Mouse (Mus musculus): ENCODE results near the gene Ruvbl1.

Gene Ruvbl1

DNA sequence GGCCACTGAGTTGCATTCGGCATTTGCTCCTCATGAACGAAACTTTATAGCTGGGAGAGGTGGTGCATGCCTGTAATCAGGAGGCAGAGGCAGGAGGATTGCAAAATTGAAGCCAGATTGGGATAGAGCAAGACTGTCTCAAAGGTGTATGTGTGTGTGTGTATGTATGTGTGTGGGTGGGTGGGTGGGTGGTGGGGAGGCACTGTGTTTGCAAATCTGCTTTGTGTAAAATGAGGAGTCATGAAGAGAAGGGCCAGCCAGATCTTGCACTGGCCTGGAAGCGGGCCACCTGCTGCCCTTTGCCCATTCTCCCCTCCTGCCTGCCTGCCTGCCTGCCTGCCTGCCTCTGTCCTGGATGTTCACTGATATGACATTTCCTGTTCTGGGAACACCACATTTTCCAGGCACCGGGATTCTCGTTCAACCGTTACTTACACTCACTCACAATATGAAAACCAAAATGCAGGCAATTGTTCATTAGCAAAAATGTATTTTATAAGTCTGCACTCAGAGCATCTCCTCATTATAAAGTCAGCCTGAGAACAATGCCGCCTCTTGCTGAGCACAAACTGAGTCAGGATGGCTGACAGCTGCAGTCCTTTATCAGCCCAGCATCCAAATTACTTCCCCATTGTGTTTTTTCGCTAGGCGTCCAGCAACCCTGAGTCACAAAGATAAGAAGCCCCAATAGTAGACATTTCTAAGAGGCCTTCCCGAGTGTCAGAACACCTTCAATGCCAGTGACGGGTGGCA, 79.6 kb downstream of the Ruvbl1 start:
- in situ Hi-C loops (cut with MboI) = no loop called here

DNA sequence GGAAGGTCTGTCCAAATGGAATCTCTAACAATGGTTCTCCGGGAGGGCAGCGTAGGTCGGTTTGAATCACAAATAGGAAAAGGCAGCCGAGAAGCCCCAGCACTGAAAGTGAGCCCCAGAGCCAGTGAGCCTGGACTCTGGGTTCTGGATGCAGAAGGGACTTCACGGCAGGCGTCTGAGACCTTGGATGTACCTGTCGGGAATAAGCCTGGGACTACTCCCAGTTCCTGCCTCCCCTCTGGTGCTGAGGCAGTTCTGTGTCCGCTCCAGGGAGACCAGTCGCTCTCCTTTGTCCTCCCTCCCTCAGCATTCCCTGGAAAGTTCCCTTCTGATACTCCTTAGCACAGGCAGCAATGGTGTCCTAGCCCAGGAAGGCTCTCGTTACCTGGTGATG, 80.2 kb downstream of the Ruvbl1 start:
- in situ Hi-C loops (cut with MboI) = no loop called here
